Mouse (Mus musculus): Measurements from ENCODE around the gene 1700093K21Rik. TPM values are rescaled to one million over a fixed set of nuclear protein-coding genes. Genes with fewer than 3 reads are reported as not detected.

1700093K21Rik gene
- not detected in 2 replicates for polyA plus RNA-seq (2012; rRNA removed)

GRCm38 (mm10) chr11:23520473-23521205 lies at the start of gene 1700093K21Rik:
1700093K21Rik (minus strand) TSS chr11:23521155.

GRCm38 (mm10) chr11:23497718-23498509 lies 23.0 kb downstream of the 1700093K21Rik start, which contains the start of gene Ahsa2:
Ahsa2 (minus strand) TSS chr11:23498030.

Other genes with a start within 250 kb of the 1700093K21Rik start
- 6.1 and 7.2 TPM in 2 replicates for gene Usp34, start 214.3 kb downstream of the 1700093K21Rik start, polyA plus RNA-seq (2012; rRNA removed)
- gene Ahsa2, start 23.1 kb downstream of the 1700093K21Rik start, polyA plus RNA-seq (2012; rRNA removed), result 18.5 and 24.1 TPM in 2 replicates
- 3.8 and 6.4 TPM in 2 replicates for gene 0610010F05Rik, start 112.5 kb upstream of the 1700093K21Rik start, polyA plus RNA-seq (2012; rRNA removed)
- 0.93 and 1.8 TPM in 2 replicates for gene Pus10, start 144.5 kb upstream of the 1700093K21Rik start, polyA plus RNA-seq (2012; rRNA removed)
- gene Pex13, start 144.8 kb upstream of the 1700093K21Rik start, polyA plus RNA-seq (2012; rRNA removed), result 6.3 and 8.4 TPM in 2 replicates
- 3.0 and 3.3 TPM in 2 replicates for gene Rel, start 249.8 kb upstream of the 1700093K21Rik start, polyA plus RNA-seq (2012; rRNA removed)

Measured in ovary, adult 2 months (tissue).